Mouse (Mus musculus) forebrain, postnatal 0 days (tissue): ENCODE results near the gene F8. TPM values are rescaled to one million over a fixed set of nuclear protein-coding genes. Genes with fewer than 3 reads are reported as not detected.

Source experiments
- ATAC-seq: fragments of 200-750 bp; cut with Nextera tagmentation; 2 replicates; pipeline ENCODE4 v1.8.0; 2017; ENCODE audit warnings: mild to moderate bottlenecking, moderate library complexity
- DNase-seq: peaks from one replicate; pipeline ENCODE4 v3.0.0-alpha.2; 2015
- H3K27ac ChIP-seq: fragments of 300-500 bp; sonication (generic); 2 replicates; pipeline ENCODE4 v1.5.1; 2014; ENCODE audit warnings: low read depth, mild to moderate bottlenecking, antibody characterized with exemption, low read length, moderate library complexity, mixed read lengths
- H3K27me3 ChIP-seq: fragments of 300-500 bp; sonication (generic); 2 replicates; pipeline ENCODE4 v1.6.1; 2014; ENCODE audit warnings: mild to moderate bottlenecking, low read length, mixed read lengths; ENCODE audit not compliant: insufficient read depth
- H3K36me3 ChIP-seq: fragments of 300-500 bp; sonication (generic); 2 replicates; pipeline ENCODE4 v1.6.1; 2014; ENCODE audit warnings: mild to moderate bottlenecking, moderate library complexity; ENCODE audit not compliant: insufficient read depth
- H3K4me1 ChIP-seq: fragments of 300-500 bp; sonication (generic); 2 replicates; pipeline ENCODE4 v1.6.1; 2014; ENCODE audit warnings: antibody characterized with exemption; ENCODE audit not compliant: insufficient read depth
- H3K4me2 ChIP-seq: fragments of 300-500 bp; sonication (generic); 2 replicates; pipeline ENCODE4 v1.6.1; 2014; ENCODE audit warnings: low read depth, mild to moderate bottlenecking, moderate library complexity
- H3K4me3 ChIP-seq: fragments of 300-500 bp; sonication (generic); 2 replicates; pipeline ENCODE4 v1.5.1; 2014; ENCODE audit warnings: low read depth, low read length, mixed read lengths
- H3K9ac ChIP-seq: fragments of 300-500 bp; sonication (generic); 2 replicates; pipeline ENCODE4 v1.6.1; 2014; ENCODE audit warnings: mild to moderate bottlenecking
- H3K9me3 ChIP-seq: fragments of 300-500 bp; sonication (generic); 2 replicates; pipeline ENCODE4 v1.6.1; 2016; ENCODE audit warnings: low read length
- CTCF ChIP-seq: sonication (generic); IDR thresholded peaks from 2 replicates; pipeline ENCODE4 v1.5.1; 2016; ENCODE audit warnings: antibody characterized with exemption, control low read depth, low read depth
- WGBS: fragments of 180-500 bp; shearing (Covaris S2); extraction: QIAGEN DNeasy Blood & Tissue Kit; methylation state at CpG from one replicate; pipeline ENCODE4 v1.1.7; 2014; 5-methylcytosine and 5-hydroxymethylcytosine counted together
- polyA plus RNA-seq: library from polyadenylated mRNA; unstranded; fragments of >200 nt; fragmentation: Nextera tagmentation; extraction: Ambion mirVana; gene quantifications from 2 replicates; pipeline ENCODE4 v1.2.1, GENCODE M21; 2015
- total RNA-seq: library from RNA; depleted of rRNA; stranded (reverse); fragments of >200 nt; gene quantifications from 2 replicates; pipeline ENCODE4 v1.2.3, GENCODE M21; 2014

The F8 gene
- total and polyA plus RNA-seq, 2 experiments from 2014 or later: 1.00 to 1.2 TPM

DNA sequence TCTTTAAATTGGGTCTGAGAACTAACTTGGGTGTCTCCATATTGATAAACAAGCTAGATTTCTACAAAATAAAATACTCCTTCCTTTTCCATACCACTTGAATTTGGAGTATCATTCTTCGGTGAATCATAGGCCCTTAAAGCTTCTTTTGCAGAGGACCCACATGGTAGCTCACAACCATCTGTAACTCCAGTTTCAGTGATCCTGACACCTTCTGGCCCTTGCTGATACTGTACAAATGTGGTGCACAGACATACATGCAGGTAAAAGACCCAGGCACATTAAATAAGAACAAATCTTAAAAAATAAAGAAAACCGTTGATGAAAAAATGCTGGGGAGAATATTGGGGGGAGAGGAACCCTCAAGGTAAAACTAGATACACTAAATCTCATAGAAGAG, 244.2 kb downstream of the F8 start:
- Histone ChIP-seq H3K9ac (no peak overlapping the region), H3K27ac (no peak overlapping the region), H3K27me3 (no peaks in the 10 kb centered on the region), H3K4me1 (no peaks in the 10 kb centered on the region), H3K9me3 (no peaks in the 10 kb centered on the region), H3K4me2 (no peak overlapping the region), H3K36me3 (no peaks in the 10 kb centered on the region), H3K4me3 (no peak overlapping the region)
- DNase-seq (no peak), ATAC-seq (no peak)
- no peak for TF ChIP-seq CTCF
- WGBS: 95% methylated on average over 2 of the region's 2 CpGs

DNA sequence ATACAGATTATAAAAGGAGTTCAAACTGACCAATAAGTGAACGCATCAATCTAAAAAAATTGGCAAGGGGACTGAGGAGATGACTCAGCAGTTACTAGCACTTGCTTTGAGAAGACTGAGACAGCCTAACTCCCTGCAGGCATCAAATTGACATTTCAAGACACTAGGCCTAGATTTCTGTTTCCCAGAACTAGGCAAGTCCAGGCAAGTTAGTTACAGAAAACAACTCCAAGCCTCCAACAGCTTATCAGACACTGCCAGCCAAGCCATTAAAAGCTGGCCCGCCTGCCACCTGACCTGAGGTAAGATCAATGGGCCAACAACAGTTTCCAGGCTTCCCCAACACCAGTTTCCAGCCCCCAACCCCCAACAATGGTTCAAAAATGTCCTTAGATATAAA, 244.7 kb downstream of the F8 start:
- H3K4me3 ChIP-seq: no peak overlapping the region
- ATAC-seq (no peak), DNase-seq (no peak)
- no peak overlapping the region for H3K4me2 ChIP-seq
- H3K9ac ChIP-seq: no peak overlapping the region
- TF ChIP-seq CTCF: no peak
- H3K36me3 ChIP-seq: no peaks in the 10 kb centered on the region
- H3K27me3 ChIP-seq: no peaks in the 10 kb centered on the region
- H3K9me3 ChIP-seq: no peaks in the 10 kb centered on the region
- H3K27ac ChIP-seq: no peak overlapping the region
- no peaks in the 10 kb centered on the region for H3K4me1 ChIP-seq
- 88% methylated on average over 2 of the region's 2 CpGs for WGBS

DNA sequence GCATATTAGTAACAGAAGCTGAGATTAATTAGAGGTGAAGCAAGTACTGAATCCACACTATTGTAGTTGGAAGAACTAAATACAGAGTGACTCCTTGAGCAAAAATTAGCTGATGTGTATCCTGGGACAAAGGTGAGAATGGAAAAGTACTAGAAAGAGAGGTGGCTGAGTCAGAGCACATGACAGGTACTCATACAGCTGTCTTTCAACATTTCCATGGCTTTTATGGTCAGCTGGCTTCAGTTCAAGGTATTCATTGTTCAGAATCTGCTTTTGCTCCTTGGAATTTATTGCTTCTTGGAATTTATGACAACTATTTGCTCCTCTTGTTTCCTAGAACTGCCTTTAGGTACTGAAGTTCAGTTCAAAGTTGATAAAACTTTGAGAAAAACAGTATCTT, 245.5 kb downstream of the F8 start:
- H3K4me1 ChIP-seq: no peaks in the 10 kb centered on the region
- H3K27me3 ChIP-seq: no peaks in the 10 kb centered on the region
- no peak overlapping the region for H3K27ac ChIP-seq
- no peak overlapping the region for H3K9ac ChIP-seq
- no peak for ATAC-seq
- H3K36me3 ChIP-seq: no peaks in the 10 kb centered on the region
- no peak for TF ChIP-seq CTCF
- no peaks in the 10 kb centered on the region for H3K9me3 ChIP-seq
- DNase-seq: no peak
- no peak overlapping the region for H3K4me3 ChIP-seq
- H3K4me2 ChIP-seq: no peak overlapping the region

DNA sequence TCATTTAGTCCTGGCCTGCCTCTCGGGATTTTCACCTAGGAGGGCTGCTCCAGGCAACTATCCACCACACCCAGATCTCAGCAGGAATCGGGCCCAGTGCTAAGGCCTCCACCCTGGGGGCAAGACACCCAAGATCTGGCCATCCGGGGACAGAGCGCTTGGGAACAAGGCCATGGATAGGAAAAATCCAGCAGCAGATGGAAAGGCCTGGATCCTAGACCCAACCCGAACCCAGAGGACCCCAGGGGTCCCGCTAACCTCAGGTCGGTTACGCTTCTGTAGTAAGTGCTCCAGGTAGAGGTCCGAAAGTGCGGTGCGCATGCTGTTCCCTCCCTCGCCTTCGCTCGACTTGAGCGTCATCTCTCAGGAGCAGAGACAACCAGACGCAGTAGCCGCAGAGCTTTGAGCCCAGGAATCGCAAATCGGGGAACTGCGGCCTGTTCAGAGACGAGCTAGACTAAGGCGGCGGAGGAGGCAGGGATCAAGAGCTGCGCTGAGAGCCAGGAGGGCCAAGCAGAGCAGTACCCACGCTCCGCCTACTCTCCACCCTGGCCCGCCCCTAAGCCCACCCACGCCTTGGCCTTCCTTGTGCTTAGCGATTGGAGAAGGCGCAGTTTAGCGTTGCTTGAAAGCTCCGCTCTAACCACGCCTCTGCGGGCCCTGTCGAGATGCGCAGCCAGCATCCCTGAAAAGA, 251.8 kb downstream of the F8 start, which contains the start of gene Mpp1:
Gene Mpp1, minus strand, starts transcription at position 550 of the 694 bp plus-strand sequence.
- ATAC-seq (peak; percentile 99), DNase-seq (peak; percentile 81)
- no peaks in the 10 kb centered on the region for H3K4me1 ChIP-seq
- 0 out of 2 replicates have a peak, but pooled peaks have one; percentile 2 for TF ChIP-seq CTCF
- no peaks in the 10 kb centered on the region for H3K9me3 ChIP-seq
- 24% methylated on average over 36 of the region's 36 CpGs for WGBS
- no peak within 1 kb of the TSS for H3K27ac ChIP-seq
- no peaks in the 10 kb centered on the region for H3K27me3 ChIP-seq
- H3K4me3 ChIP-seq: peak within 1 kb of the TSS; percentile 46
- H3K9ac ChIP-seq: peak within 1 kb of the TSS; percentile 62
- no peaks in the 10 kb centered on the region for H3K36me3 ChIP-seq
- peak within 1 kb of the TSS; percentile 56 for H3K4me2 ChIP-seq

DNA sequence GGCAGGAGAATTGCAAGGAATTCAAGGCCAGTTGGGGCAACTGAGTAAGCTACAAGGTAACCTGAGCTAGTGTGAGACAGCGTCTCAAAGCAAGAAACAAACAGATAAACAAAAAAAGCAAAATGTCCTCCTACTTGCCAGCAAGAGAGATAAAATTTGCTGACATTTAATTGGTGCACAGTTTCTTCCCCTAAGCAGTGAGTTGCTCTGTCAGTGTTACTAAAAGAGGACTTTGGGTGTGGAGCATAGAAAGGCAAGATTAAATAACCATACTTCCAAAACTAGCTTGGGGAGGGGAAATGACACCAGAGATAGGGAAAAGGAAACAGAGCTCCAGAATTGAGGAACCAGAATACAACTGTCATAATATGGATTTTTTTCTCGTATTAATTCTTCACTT, 252.9 kb downstream of the F8 start:
- H3K4me2 ChIP-seq: no peak overlapping the region
- no peak overlapping the region for H3K27ac ChIP-seq
- H3K9me3 ChIP-seq: no peaks in the 10 kb centered on the region
- TF ChIP-seq CTCF: no peak
- H3K27me3 ChIP-seq: no peaks in the 10 kb centered on the region
- no peaks in the 10 kb centered on the region for H3K36me3 ChIP-seq
- no peak for ATAC-seq
- no peak overlapping the region for H3K4me3 ChIP-seq
- no peak overlapping the region for H3K9ac ChIP-seq
- 69% methylated on average over 2 of the region's 2 CpGs for WGBS
- no peaks in the 10 kb centered on the region for H3K4me1 ChIP-seq
- no peak for DNase-seq

DNA sequence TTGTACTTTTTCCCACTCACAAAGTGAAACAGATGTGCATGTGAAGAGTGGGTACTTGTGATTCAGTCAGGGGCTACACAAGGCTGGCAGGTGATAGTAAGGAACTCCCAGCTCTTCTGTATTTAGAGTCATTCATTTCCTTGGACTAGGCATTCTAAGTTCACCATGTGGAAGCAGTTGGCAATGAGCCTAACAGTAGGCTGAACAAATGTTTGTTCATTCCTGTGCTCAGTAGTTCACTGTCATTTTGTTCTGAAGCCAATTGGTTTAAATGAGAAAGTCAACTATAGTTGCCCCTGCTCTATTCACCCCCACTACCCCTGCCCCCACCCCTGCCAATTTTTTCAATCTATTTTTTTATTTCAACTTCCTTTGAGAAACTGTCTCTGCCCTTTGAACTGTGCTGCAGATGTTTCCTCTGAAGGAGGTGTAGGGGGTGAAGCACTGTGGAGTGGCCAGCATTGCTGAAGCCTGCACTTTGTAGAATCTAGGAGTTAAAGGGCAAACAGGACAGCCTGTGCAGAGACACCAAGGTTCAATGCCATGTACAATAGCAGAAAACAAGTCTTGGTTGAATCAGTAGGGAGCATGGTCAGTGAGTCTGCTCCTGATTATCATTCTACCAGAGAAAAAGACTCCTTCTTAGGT, 254.0 kb downstream of the F8 start:
- no peaks in the 10 kb centered on the region for H3K27me3 ChIP-seq
- no peaks in the 10 kb centered on the region for H3K36me3 ChIP-seq
- H3K9ac ChIP-seq: no peak overlapping the region
- no peak for TF ChIP-seq CTCF
- H3K4me3 ChIP-seq: no peak overlapping the region
- no peaks in the 10 kb centered on the region for H3K4me1 ChIP-seq
- no peak overlapping the region for H3K27ac ChIP-seq
- ATAC-seq: no peak
- no peaks in the 10 kb centered on the region for H3K9me3 ChIP-seq
- no peak overlapping the region for H3K4me2 ChIP-seq
- DNase-seq: no peak

DNA sequence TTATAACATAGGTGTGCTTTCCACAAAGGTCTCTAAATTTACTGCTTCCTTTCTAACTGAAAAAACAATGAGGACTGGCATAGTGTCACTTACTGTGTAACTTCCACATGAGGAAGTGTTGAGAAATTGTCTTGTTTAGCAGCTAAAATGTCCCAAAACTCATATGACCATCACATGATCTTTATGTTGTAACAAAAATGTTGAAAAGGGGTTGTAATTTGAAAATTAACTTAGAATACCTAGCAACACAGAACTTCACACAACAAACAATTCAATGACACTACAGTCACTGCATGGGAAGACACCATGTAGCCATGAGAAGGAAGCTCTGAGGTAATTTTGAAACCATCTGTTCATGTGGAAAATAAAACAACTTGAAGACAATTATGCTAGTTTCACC, 255.5 kb downstream of the F8 start:
- no peak for DNase-seq
- no peak overlapping the region for H3K4me3 ChIP-seq
- no peak for TF ChIP-seq CTCF
- H3K27ac ChIP-seq: no peak overlapping the region
- no peaks in the 10 kb centered on the region for H3K27me3 ChIP-seq
- H3K4me1 ChIP-seq: no peaks in the 10 kb centered on the region
- H3K36me3 ChIP-seq: no peaks in the 10 kb centered on the region
- no peak overlapping the region for H3K9ac ChIP-seq
- no peak for ATAC-seq
- no peak overlapping the region for H3K4me2 ChIP-seq
- H3K9me3 ChIP-seq: no peaks in the 10 kb centered on the region
